Mouse (Mus musculus) liver, adult 2 months (tissue): ENCODE data around the gene Sgsm1.

Experiments
- CTCF ChIP-seq: fragments of 200-500 bp; IDR thresholded peaks from 2 replicates; pipeline ENCODE4 v1.5.1; 2011; ENCODE audit warnings: low read depth, low read length, control low read depth
- POLR2A ChIP-seq: fragments of 200-500 bp; IDR thresholded peaks from 2 replicates; pipeline ENCODE4 v1.6.1; 2011; ENCODE audit warnings: low read length, control low read depth; ENCODE audit not compliant: insufficient read depth; ENCODE audit errors: extremely low read depth

GRCm38 (mm10) chr5:113292832-113293231 lies 17.8 kb downstream of the Sgsm1 start:
- TF ChIP-seq POLR2A (no peak), CTCF (no peak)
